20 mouse cellular contexts compared by ENCODE assay signal in the genomic region with DNA sequence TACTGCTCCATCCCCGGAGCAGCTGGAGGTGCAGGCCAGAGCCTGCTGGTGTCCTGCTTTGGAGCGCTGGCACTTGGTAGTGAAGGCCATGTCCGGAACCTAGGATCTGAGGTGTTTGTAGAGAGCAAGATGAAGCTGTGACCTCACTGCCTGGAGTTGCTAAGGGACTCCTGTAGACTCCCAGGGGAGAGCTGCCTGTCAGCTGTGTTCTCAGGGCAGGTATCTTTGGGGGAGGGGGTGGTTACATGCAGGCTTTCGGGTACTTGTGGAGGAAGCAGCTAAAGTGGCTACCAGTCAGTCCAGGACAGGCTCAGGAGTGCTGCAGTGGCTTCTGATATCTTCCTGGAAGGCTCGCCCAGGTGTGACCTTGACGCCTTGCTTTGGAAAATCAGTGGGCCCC. TPM values are rescaled to one million over a fixed set of nuclear protein-coding genes. Genes with fewer than 3 reads are reported as not detected.
DNase-seq lines count a peak whose midpoint lies in the region; ATAC-seq and TF ChIP-seq lines count a peak whose summit lies in the region.
"Had no signal": no experiment of that assay in that cellular context is flagged by ENCODE, and none has a peak within 500 bp of the region (broad histone marks: within the 10 kb centered on the region; RNA-seq: fewer than 3 reads in every experiment).

No protein-coding gene starts in this region.

- no peak for TF ChIP-seq EP300 in CH12.LX (IDR thresholded peaks at IDR 0.05; ENCODE audit: low read length)

- 83% methylated on average over 6 of the region's 6 CpGs for WGBS in midbrain, embryonic 10.5 days
- WGBS in midbrain, embryonic 11.5 days = 81% methylated on average over 6 of the region's 6 CpGs
- 61% methylated on average over 6 of the region's 6 CpGs for WGBS in intestine, embryonic 15.5 days
- 69% methylated on average over 6 of the region's 6 CpGs for WGBS in kidney, adult 2 months

- no peak for ATAC-seq in midbrain, embryonic 11.5 days (ENCODE audit: low FRiP score)
- ATAC-seq in intestine, embryonic 15.5 days = peak; percentile 52
- ATAC-seq: CD4-positive, CD25-positive, alpha-beta regulatory T cell, adult 4 months; forebrain, embryonic 13.5 days; forebrain, postnatal 0 days had no signal

- H3K36me3 ChIP-seq in midbrain, embryonic 10.5 days = peaks cover 33% of the 10 kb centered on the region
- no peaks in the 10 kb centered on the region for H3K36me3 ChIP-seq in midbrain, embryonic 11.5 days (ENCODE audit: control insufficient read depth, insufficient read depth, low read length)
- peaks cover 9 to 62% of the 10 kb centered on the region in 2 experiments for H3K36me3 ChIP-seq in CH12.LX (replicated peaks in 1 of 2; ENCODE audit: control insufficient read depth in 1 of 2, insufficient read depth in 1 of 2, low read length in 1 of 2)
- 0 out of 2 replicates have a peak, but pooled peaks cover 3% of the 10 kb centered on the region for H3K36me3 ChIP-seq in intestine, embryonic 15.5 days
- no peaks in the 10 kb centered on the region for H3K36me3 ChIP-seq in kidney, adult 2 months (ENCODE audit: control insufficient read depth, insufficient read depth, low read length)

- dilution Hi-C loops in CH12.LX (cut with MboI; ENCODE audit: extremely low pct_ligation_motif_present, extremely low pct_unique_long_range_greater_than_20kb, low sequenced_read_pairs) = no loop called here

- DNase-seq in cerebellum, adult 9-10 months = peak; percentile 12
- DNase-seq in cerebellum, adult 8-10 months = no peak
- DNase-seq in midbrain, embryonic 10.5 days (ENCODE audit: low spot score) = no peak
- DNase-seq in midbrain, embryonic 11.5 days (ENCODE audit: low spot score, missing footprints) = no peak
- peak; percentile 63 for DNase-seq in CH12.LX (ENCODE audit: extremely low read depth)
- no peak for DNase-seq in kidney, adult 2 months
- no peak for DNase-seq in adrenal gland, adult (ENCODE audit: inconsistent age in 2 of 2, low spot score in 1 of 2)
- DNase-seq: adrenal gland, postnatal 14 days; B cell, adult 2 months; cerebellum, postnatal 10 days; forebrain, postnatal 0 days; heart, adult 18-20 months; heart, postnatal 36 days; kidney, adult 18-20 months had no signal

- TF ChIP-seq POLR2A in CH12.LX (IDR thresholded peaks at IDR 0.05; ENCODE audit: low read depth, low read length) = no peak
- TF ChIP-seq POLR2A in kidney, adult 2 months (IDR thresholded peaks at IDR 0.05; ENCODE audit: low read depth, low read length) = no peak

- H3K4me2 ChIP-seq in midbrain, embryonic 11.5 days = no peak overlapping the region
- no peak overlapping the region; the same call in 1 of the 2 replicates for H3K4me2 ChIP-seq in CH12.LX (ENCODE audit: insufficient read depth, low read depth, poor library complexity, severe bottlenecking)
- H3K4me2 ChIP-seq in intestine, embryonic 15.5 days (replicated peaks) = 0 out of 2 replicates have a peak overlapping the region, but pooled peaks have one; percentile 14
- H3K4me2 ChIP-seq: forebrain, embryonic 13.5 days; hindbrain, embryonic 14.5 days had no signal

- TF ChIP-seq CTCF in CH12.LX (conservative IDR thresholded peaks at IDR 0.05 in 1 of 2, IDR thresholded peaks at IDR 0.05 in 1 of 2; ENCODE audit: low read depth in 2 of 2, low read length in 2 of 2) = no peak
- no peak for TF ChIP-seq CTCF in kidney, adult 2 months (conservative IDR thresholded peaks at IDR 0.05; ENCODE audit: insufficient read depth, insufficient read length, low read depth, low read length)

- in situ Hi-C loops in CH12.LX (cut with MboI; ENCODE audit: low pct_ligation_motif_present, low pct_unique_long_range_greater_than_20kb, low sequenced_read_pairs) = no loop called here

- peak overlapping the region; percentile 28; the same call in 1 of the 2 replicates for H3K27ac ChIP-seq in midbrain, embryonic 10.5 days (replicated peaks)
- H3K27ac ChIP-seq in midbrain, embryonic 11.5 days (ENCODE audit: low read depth, low read length) = no peak overlapping the region
- no peak overlapping the region for H3K27ac ChIP-seq in CH12.LX (ENCODE audit: insufficient read depth, low read depth)
- H3K27ac ChIP-seq in intestine, embryonic 15.5 days = no peak overlapping the region
- H3K27ac ChIP-seq in kidney, adult 2 months (ENCODE audit: insufficient read depth, low read depth, low read length) = no peak overlapping the region
- H3K27ac ChIP-seq: embryonic facial prominence, embryonic 10.5 days had no signal

- no peaks in the 10 kb centered on the region; the same call in 1 of the 2 replicates for H3K79me2 ChIP-seq in CH12.LX (replicated peaks; ENCODE audit: control insufficient read depth, extremely low read depth, insufficient read depth, poor library complexity, severe bottlenecking)

- no peak for TF ChIP-seq RAD21 in CH12.LX (IDR thresholded peaks at IDR 0.05; ENCODE audit: low read depth, low read length)

- H3K9ac ChIP-seq in midbrain, embryonic 11.5 days (ENCODE audit: low read length) = no peak overlapping the region
- no peak overlapping the region for H3K9ac ChIP-seq in CH12.LX (ENCODE audit: insufficient read depth, low read depth)
- no peak overlapping the region for H3K9ac ChIP-seq in intestine, embryonic 15.5 days
- H3K9ac ChIP-seq: forebrain, embryonic 13.5 days; forebrain, postnatal 0 days; heart, embryonic 12.5 days; hindbrain, embryonic 14.5 days had no signal

- peaks cover 28% of the 10 kb centered on the region for H3K4me1 ChIP-seq in midbrain, embryonic 10.5 days
- H3K4me1 ChIP-seq in midbrain, embryonic 11.5 days (ENCODE audit: control insufficient read depth, insufficient read depth, low read length) = peaks cover 4% of the 10 kb centered on the region
- H3K4me1 ChIP-seq in CH12.LX (ENCODE audit: control insufficient read depth in 1 of 2, insufficient read depth in 2 of 2) = peaks cover 17 to 49% of the 10 kb centered on the region in 2 experiments
- peaks cover 34% of the 10 kb centered on the region for H3K4me1 ChIP-seq in intestine, embryonic 15.5 days (replicated peaks)
- H3K4me1 ChIP-seq in kidney, adult 2 months (ENCODE audit: control insufficient read depth, insufficient read depth, low read length) = peaks cover 18% of the 10 kb centered on the region

- H3K9me3 ChIP-seq in midbrain, embryonic 10.5 days (replicated peaks) = peaks cover 6% of the 10 kb centered on the region
- H3K9me3 ChIP-seq in midbrain, embryonic 11.5 days (ENCODE audit: control insufficient read depth, low read length) = no peaks in the 10 kb centered on the region
- peaks cover 13% of the 10 kb centered on the region for H3K9me3 ChIP-seq in CH12.LX (replicated peaks; ENCODE audit: low read length)
- H3K9me3 ChIP-seq in intestine, embryonic 15.5 days = no peaks in the 10 kb centered on the region

- H3K27me3 ChIP-seq in midbrain, embryonic 10.5 days (ENCODE audit: low read depth, poor library complexity, severe bottlenecking) = no peaks in the 10 kb centered on the region
- H3K27me3 ChIP-seq in midbrain, embryonic 11.5 days (ENCODE audit: control insufficient read depth, insufficient read depth, low read length) = no peaks in the 10 kb centered on the region
- H3K27me3 ChIP-seq in CH12.LX (replicated peaks) = no peaks in the 10 kb centered on the region
- no peaks in the 10 kb centered on the region for H3K27me3 ChIP-seq in intestine, embryonic 15.5 days (replicated peaks)
- no peaks in the 10 kb centered on the region for H3K27me3 ChIP-seq in kidney, adult 2 months (replicated peaks; ENCODE audit: control insufficient read depth, insufficient read depth, low read length)
- H3K27me3 ChIP-seq: forebrain, embryonic 13.5 days; heart, embryonic 12.5 days had no signal

- no peak overlapping the region for H3K4me3 ChIP-seq in midbrain, embryonic 10.5 days
- no peak overlapping the region for H3K4me3 ChIP-seq in midbrain, embryonic 11.5 days (ENCODE audit: low read depth, low read length)
- H3K4me3 ChIP-seq in CH12.LX (replicated peaks in 1 of 3; ENCODE audit: low read depth in 2 of 3, low read length in 2 of 3, poor library complexity in 1 of 3) = no peak overlapping the region
- no peak overlapping the region for H3K4me3 ChIP-seq in intestine, embryonic 15.5 days (replicated peaks)
- no peak overlapping the region for H3K4me3 ChIP-seq in kidney, adult 2 months (ENCODE audit: insufficient read depth, low read depth, low read length)
- H3K4me3 ChIP-seq: embryonic facial prominence, embryonic 10.5 days; forebrain, embryonic 13.5 days; heart, embryonic 12.5 days had no signal

TF ChIP-seq in CH12.LX, 34 proteins besides CTCF, POLR2A, EP300 and RAD21:
- TF ChIP-seq SIN3A (IDR thresholded peaks at IDR 0.05; ENCODE audit: low read length) (0 out of 2 replicates have a peak, but pooled peaks have one; percentile 38), ZKSCAN1 (IDR thresholded peaks at IDR 0.05; ENCODE audit: borderline replicate concordance, low read depth, low read length) (no peak), JUND (conservative IDR thresholded peaks at IDR 0.05; ENCODE audit: low read depth, low read length) (no peak), ELF1 (IDR thresholded peaks at IDR 0.05; ENCODE audit: low read depth, low read length) (no peak), ETS1 (conservative IDR thresholded peaks at IDR 0.05; ENCODE audit: low read depth, low read length) (peak; percentile 80), KAT2A (IDR thresholded peaks at IDR 0.05; ENCODE audit: insufficient replicate concordance, low read length) (0 out of 2 replicates have a peak, but pooled peaks have one; percentile 25), PAX5 (IDR thresholded peaks at IDR 0.05; ENCODE audit: low read length) (no peak), TCF12 (IDR thresholded peaks at IDR 0.05; ENCODE audit: low read depth, low read length) (no peak), CHD2 (IDR thresholded peaks at IDR 0.05; ENCODE audit: low read length) (0 out of 2 replicates have a peak, but pooled peaks have one; percentile 30), BHLHE40 (IDR thresholded peaks at IDR 0.05; ENCODE audit: low read depth, low read length) (no peak), UBTF (IDR thresholded peaks at IDR 0.05; ENCODE audit: low read depth, low read length) (no peak)
TF ChIP-seq in CH12.LX: peak in this region for 4.

RNA-seq across cellular contexts. Expression of gene Galnt2, which starts 8.2 kb away (rescaled TPM):
- 35.3 and 47.5 TPM in 2 replicates for polyA plus RNA-seq in midbrain, embryonic 10.5 days (2016; fragmentation: Nextera tagmentation; extraction: Ambion mirVana)
- polyA plus RNA-seq in midbrain, embryonic 11.5 days (2014; fragmentation: Nextera tagmentation; extraction: Ambion mirVana) = 66.9 and 76.6 TPM in 2 replicates
- 23.6 and 25.9 TPM in 2 replicates for total RNA-seq in CH12.LX (2012; rRNA removed)
- 18.6 and 23.2 TPM in 2 replicates for total RNA-seq in CH12.LX (2014; rRNA removed)
- 21.9 and 27.3 TPM in 2 replicates for polyA plus RNA-seq in CH12.LX (2012; ENCODE audit: insufficient read length, low read depth)
- 58.8 and 66.9 TPM in 2 replicates for polyA plus RNA-seq in intestine, embryonic 15.5 days (2015; fragmentation: Nextera tagmentation; extraction: Ambion mirVana)
- 17.0 and 22.5 TPM in 2 replicates for polyA plus RNA-seq in kidney, adult 2 months (2012; rRNA removed)

Comparison
In these comparisons a context has a peak if more than half of its experiments do, and no peak if none do; other contexts are left out.
1. DNase-seq: peak in cerebellum, adult 9-10 months (single experiment) and CH12.LX (single experiment); none in cerebellum, adult 8-10 months (single experiment), midbrain, embryonic 10.5 days (single experiment), midbrain, embryonic 11.5 days (single experiment), kidney, adult 2 months (single experiment) and adrenal gland, adult (0 of 2).